Comparison of ENCODE assay signal across 9 mouse cellular contexts in the genomic region with DNA sequence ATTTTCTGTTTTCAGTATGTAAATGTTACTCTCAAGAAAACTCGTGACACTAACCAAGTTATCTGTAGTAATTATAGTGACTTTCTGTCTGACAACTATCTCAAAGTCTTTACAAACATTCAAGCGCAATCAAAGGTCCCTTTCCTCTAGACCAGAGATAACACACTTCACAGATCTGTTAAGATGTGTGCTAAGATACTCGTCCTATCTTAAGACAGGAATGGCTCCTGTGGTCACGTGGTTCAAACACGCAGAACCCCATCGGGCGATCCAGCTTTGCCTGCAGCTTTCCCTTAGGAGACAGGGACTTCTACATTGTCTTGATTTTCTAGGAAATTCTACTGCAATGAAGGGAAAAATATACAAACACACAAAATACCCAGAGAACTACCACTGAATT. TPM values are rescaled to one million over a fixed set of nuclear protein-coding genes. Genes with fewer than 3 reads are reported as not detected.
DNase-seq lines count a peak whose midpoint lies in the region; ATAC-seq and TF ChIP-seq lines count a peak whose summit lies in the region.
"Had no signal": no experiment of that assay in that cellular context is flagged by ENCODE, and none has a peak within 500 bp of the region (broad histone marks: within the 10 kb centered on the region; RNA-seq: fewer than 3 reads in every experiment).

No protein-coding gene starts in this region.

- H3K9me3 ChIP-seq in heart, embryonic 13.5 days: no peaks in the 10 kb centered on the region
- no peaks in the 10 kb centered on the region for H3K9me3 ChIP-seq in ES-E14 (ENCODE audit: control insufficient read depth, insufficient read depth, low read depth, low read length)
- no peaks in the 10 kb centered on the region for H3K9me3 ChIP-seq in hindbrain, embryonic 14.5 days (ENCODE audit: control insufficient read depth, low read length)
- no peaks in the 10 kb centered on the region for H3K9me3 ChIP-seq in liver, embryonic 15.5 days (replicated peaks)

- H3K4me3 ChIP-seq in heart, embryonic 13.5 days: peak overlapping the region; percentile 97; the same call in 1 of the 2 replicates
- H3K4me3 ChIP-seq in ES-E14 (ENCODE audit: insufficient read depth in 1 of 2, low read depth in 1 of 2, low read length in 2 of 2, poor library complexity in 1 of 2, severe bottlenecking in 1 of 2): peak overlapping the region; percentile 4 to 21; a peak in 1 of 4 replicates
- no peak overlapping the region for H3K4me3 ChIP-seq in hindbrain, embryonic 14.5 days (replicated peaks; ENCODE audit: low read length)
- H3K4me3 ChIP-seq in liver, embryonic 15.5 days (replicated peaks): peak overlapping the region; percentile 96

- DNase-seq in heart, postnatal 4 days: no peak
- DNase-seq in ES-E14 (ENCODE audit: low read depth, low spot score): no peak
- DNase-seq in hindbrain, embryonic 14.5 days (ENCODE audit: low spot score): no peak
- DNase-seq in right cerebral cortex, postnatal 14 days: no peak
- no peak for DNase-seq in gastrocnemius, postnatal 25 days
- DNase-seq in spleen, postnatal 4 days (ENCODE audit: low spot score in 2 of 2): no peak
- DNase-seq: kidney, postnatal 36 days had no signal

- no peak overlapping the region for H3K9ac ChIP-seq in heart, embryonic 13.5 days
- H3K9ac ChIP-seq in ES-E14 (ENCODE audit: insufficient read depth, low read depth, low read length, poor library complexity, severe bottlenecking): no peak overlapping the region
- H3K9ac ChIP-seq in hindbrain, embryonic 14.5 days: no peak overlapping the region
- H3K9ac ChIP-seq in liver, embryonic 15.5 days: 0 out of 2 replicates have a peak overlapping the region, but pooled peaks have one; percentile 9

- in situ Hi-C loops in ES-E14 (cut with MboI; ENCODE audit: low sequenced_read_pairs in 2 of 2, unreplicated experiment in 2 of 2): no loop called here

- peak overlapping the region; percentile 78 for H3K4me2 ChIP-seq in heart, embryonic 13.5 days
- peak overlapping the region; percentile 64 for H3K4me2 ChIP-seq in hindbrain, embryonic 14.5 days (replicated peaks)
- H3K4me2 ChIP-seq in liver, embryonic 15.5 days: peak overlapping the region; percentile 84

- ATAC-seq in heart, embryonic 13.5 days (ENCODE audit: extremely low read depth, insufficient number of reproducible peaks, low FRiP score, low TSS enrichment): no peak
- no peak for ATAC-seq in hindbrain, embryonic 14.5 days (ENCODE audit: low FRiP score)
- ATAC-seq in liver, embryonic 15.5 days (ENCODE audit: insufficient read depth): no peak

- no peak overlapping the region for H3K27ac ChIP-seq in heart, embryonic 13.5 days (replicated peaks)
- H3K27ac ChIP-seq in ES-E14 (ENCODE audit: insufficient read depth, low read depth, low read length, poor library complexity, severe bottlenecking): no peak overlapping the region
- no peak overlapping the region for H3K27ac ChIP-seq in hindbrain, embryonic 14.5 days
- H3K27ac ChIP-seq in liver, embryonic 15.5 days (replicated peaks): peak overlapping the region; percentile 84

- WGBS in heart, embryonic 13.5 days: 57% methylated on average over 7 of the region's 7 CpGs
- WGBS in hindbrain, embryonic 14.5 days: 87% methylated on average over 7 of the region's 7 CpGs
- WGBS in liver, embryonic 15.5 days (ENCODE audit: insufficient replicate concordance): 27% methylated on average over 7 of the region's 7 CpGs

- H3K4me1 ChIP-seq in heart, embryonic 13.5 days: peaks cover 50% of the 10 kb centered on the region
- H3K4me1 ChIP-seq in ES-E14 (ENCODE audit: control insufficient read depth in 2 of 2, insufficient read depth in 2 of 2, low read length in 2 of 2, poor library complexity in 1 of 2): peaks cover 4 to 24% of the 10 kb centered on the region in 2 experiments
- H3K4me1 ChIP-seq in hindbrain, embryonic 14.5 days (replicated peaks; ENCODE audit: control insufficient read depth, insufficient read depth, low read length): peaks cover 24% of the 10 kb centered on the region
- peaks cover 79% of the 10 kb centered on the region for H3K4me1 ChIP-seq in liver, embryonic 15.5 days (replicated peaks)

- H3K36me3 ChIP-seq in heart, embryonic 13.5 days: no peaks in the 10 kb centered on the region
- H3K36me3 ChIP-seq in ES-E14 (ENCODE audit: control insufficient read depth, insufficient read depth, low read length, poor library complexity, severe bottlenecking): no peaks in the 10 kb centered on the region
- no peaks in the 10 kb centered on the region for H3K36me3 ChIP-seq in hindbrain, embryonic 14.5 days (replicated peaks; ENCODE audit: control insufficient read depth, insufficient read depth)
- H3K36me3 ChIP-seq in liver, embryonic 15.5 days (replicated peaks): no peaks in the 10 kb centered on the region

- no peaks in the 10 kb centered on the region for H3K27me3 ChIP-seq in heart, embryonic 13.5 days (replicated peaks)
- H3K27me3 ChIP-seq in hindbrain, embryonic 14.5 days (ENCODE audit: control insufficient read depth, insufficient read depth, low read length): no peaks in the 10 kb centered on the region
- H3K27me3 ChIP-seq in liver, embryonic 15.5 days: no peaks in the 10 kb centered on the region

TF ChIP-seq in ES-E14, 5 proteins besides CTCF, POLR2A, EP300 and RAD21:
- TF ChIP-seq MAFK (IDR thresholded peaks at IDR 0.05; ENCODE audit: insufficient read depth, low read depth, low read length): no peak

RNA-seq across cellular contexts. Expression of gene Tmem131, which starts 6.9 kb away (rescaled TPM):
- polyA plus RNA-seq in heart, embryonic 13.5 days (2015; fragmentation: Nextera tagmentation; extraction: Ambion mirVana): 5.8 and 6.5 TPM in 2 replicates
- 10 to 100 TPM; 37.3 to 40.6 TPM for total RNA-seq in heart, postnatal 4 days (2021)
- total RNA-seq in ES-E14 (2012; rRNA removed): 73.1 and 98.4 TPM in 2 replicates
- 21.7 and 22.2 TPM in 2 replicates for polyA plus RNA-seq in hindbrain, embryonic 14.5 days (2014; fragmentation: Nextera tagmentation; extraction: Ambion mirVana)
- polyA plus RNA-seq in liver, embryonic 15.5 days (2015; fragmentation: Nextera tagmentation; extraction: Ambion mirVana): 8.0 and 8.6 TPM in 2 replicates
- 10 to 100 TPM; 22.1 to 25.3 TPM for total RNA-seq in gastrocnemius, postnatal 25 days (2021)
